Mouse (Mus musculus) gastrocnemius, adult 2 months (tissue): ENCODE data around the gene Uroc1. TPM values are rescaled to one million over a fixed set of nuclear protein-coding genes. Genes with fewer than 3 reads are reported as not detected.

ENCODE experiments used
- DNase-seq: peaks from one replicate; pipeline ENCODE4 v3.0.0; 2022
- H3K27ac ChIP-seq: fragments of 200-600 bp; 2 replicates; pipeline ENCODE4 v1.8.1; 2022; ENCODE audit warnings: mild to moderate bottlenecking
- H3K4me3 ChIP-seq: fragments of 200-600 bp; 2 replicates; pipeline ENCODE4 v1.8.1; 2022; ENCODE audit warnings: mild to moderate bottlenecking, moderate library complexity
- CTCF ChIP-seq: fragments of 200-600 bp; IDR thresholded peaks from 2 replicates; pipeline ENCODE4 v1.8.1; 2022; ENCODE audit warnings: antibody characterized with exemption, mild to moderate bottlenecking, moderate library complexity
- intact Hi-C: fragments of 180-260 bp; cut with DNase I; formaldehyde crosslinking; loops from one replicate; pipeline ENCODE4 v1.15.1; 2025
- total RNA-seq, 2 experiments: library from RNA; stranded (reverse); gene quantifications; 2 replicates each; pipeline ENCODE4 v1.2.3; 2021

Gene Uroc1
- total RNA-seq, 2 experiments from 2014 or later = not detected

DNA sequence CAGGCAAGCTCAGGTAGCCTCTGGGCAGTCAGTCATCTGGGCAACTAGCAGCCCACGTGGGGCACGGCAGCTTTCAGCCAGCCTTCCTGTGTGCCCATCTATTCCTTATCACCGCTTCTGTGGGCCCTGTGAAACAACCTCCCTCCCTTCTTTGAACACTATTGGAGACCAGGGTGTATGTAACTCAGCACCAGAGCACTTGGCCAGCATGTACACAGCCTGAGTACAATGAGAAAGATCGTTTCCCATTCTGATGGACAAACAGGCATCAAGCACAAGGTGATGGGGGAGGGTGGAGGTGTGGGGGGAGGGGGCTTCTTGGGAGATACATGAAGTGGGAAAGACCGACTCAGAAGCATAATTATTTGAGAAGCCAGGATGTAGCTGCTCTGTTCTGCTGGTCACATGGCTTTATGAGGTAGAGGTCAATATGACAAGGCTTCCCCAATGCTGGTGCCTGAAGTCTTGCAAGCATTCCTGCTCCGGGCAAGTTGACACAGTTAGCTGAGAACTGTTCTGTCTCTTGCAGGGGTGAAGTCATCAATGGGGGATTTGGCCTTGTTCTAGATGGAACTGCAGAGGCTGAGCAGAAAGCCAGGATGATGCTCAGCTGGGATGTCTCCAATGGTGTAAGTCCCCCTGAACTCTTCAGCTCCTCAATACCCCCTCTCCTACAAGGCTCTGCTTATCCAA, 28.0 kb downstream of the Uroc1 start:
- TF ChIP-seq CTCF = no peak
- intact Hi-C loops = no loop called here
- DNase-seq = no peak
- Histone ChIP-seq H3K4me3 (no peak overlapping the region), H3K27ac (peak overlapping the region; percentile 64)

DNA sequence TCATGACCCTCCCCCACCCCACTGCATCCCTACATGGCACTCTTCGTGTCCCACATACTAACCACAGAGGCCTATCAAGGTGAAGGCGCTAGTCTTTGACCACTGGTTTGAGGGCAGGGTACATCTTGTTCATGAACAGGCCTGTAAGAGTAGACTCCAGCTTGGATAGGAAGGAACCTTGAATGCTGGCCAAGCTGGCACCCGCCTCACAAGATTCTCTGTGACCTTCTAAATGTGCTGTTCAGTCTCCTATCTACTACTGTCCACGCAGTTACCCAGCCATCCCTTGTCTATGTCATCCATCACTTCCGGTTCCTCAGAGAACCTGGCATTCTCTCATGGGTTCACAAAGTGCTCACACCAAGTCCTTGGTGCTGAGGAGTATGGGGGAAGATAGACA, 30.2 kb downstream of the Uroc1 start:
- peak; percentile 67 for DNase-seq
- Histone ChIP-seq H3K27ac (no peak overlapping the region), H3K4me3 (no peak overlapping the region)
- intact Hi-C loops = no loop called here
- TF ChIP-seq CTCF = no peak

DNA sequence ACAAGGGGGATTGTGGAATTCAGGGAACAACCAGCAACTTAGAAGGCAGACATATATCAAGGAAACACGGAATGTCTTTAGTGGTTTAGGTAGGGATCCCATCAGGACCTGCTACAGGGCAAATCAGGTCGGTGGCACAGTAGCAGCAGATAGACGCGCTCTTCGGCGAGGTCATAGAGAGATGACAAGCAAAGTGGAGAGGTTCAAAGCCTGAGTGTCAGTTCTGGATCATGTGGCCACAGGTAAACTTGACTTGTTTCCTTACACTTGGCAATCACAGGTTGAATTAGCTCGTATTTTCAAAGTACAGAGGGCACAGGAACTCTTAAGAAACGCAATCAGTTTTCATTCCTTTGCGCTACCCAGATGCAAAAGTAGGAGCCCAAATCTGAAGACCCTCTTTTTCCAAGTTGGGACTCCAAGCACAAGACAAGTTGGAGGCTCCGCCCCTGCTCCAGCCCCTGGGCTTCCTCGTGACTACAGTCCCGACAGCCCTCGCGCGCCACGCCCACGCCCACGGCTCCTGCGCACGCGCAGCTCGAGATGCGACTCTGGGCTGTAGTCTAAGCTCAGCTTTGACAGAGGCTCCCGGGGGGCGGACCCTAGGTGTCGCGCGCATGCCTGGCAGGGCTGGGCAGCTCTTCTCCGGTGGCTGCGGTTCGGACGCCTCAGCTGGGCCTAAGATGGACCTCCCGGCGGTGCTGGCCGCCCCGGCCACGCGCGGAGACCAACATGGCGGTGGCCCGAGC, 36.1 kb downstream of the Uroc1 start, which contains the start of gene Zxdc:
Zxdc (plus strand) TSS at position 517 of the 749 bp plus-strand sequence.
- DNase-seq = peak; percentile 100
- H3K27ac ChIP-seq = peak within 1 kb of the TSS; percentile 93
- intact Hi-C loops = no loop called here
- peak within 1 kb of the TSS; percentile 98 for H3K4me3 ChIP-seq
- no peak for TF ChIP-seq CTCF

DNA sequence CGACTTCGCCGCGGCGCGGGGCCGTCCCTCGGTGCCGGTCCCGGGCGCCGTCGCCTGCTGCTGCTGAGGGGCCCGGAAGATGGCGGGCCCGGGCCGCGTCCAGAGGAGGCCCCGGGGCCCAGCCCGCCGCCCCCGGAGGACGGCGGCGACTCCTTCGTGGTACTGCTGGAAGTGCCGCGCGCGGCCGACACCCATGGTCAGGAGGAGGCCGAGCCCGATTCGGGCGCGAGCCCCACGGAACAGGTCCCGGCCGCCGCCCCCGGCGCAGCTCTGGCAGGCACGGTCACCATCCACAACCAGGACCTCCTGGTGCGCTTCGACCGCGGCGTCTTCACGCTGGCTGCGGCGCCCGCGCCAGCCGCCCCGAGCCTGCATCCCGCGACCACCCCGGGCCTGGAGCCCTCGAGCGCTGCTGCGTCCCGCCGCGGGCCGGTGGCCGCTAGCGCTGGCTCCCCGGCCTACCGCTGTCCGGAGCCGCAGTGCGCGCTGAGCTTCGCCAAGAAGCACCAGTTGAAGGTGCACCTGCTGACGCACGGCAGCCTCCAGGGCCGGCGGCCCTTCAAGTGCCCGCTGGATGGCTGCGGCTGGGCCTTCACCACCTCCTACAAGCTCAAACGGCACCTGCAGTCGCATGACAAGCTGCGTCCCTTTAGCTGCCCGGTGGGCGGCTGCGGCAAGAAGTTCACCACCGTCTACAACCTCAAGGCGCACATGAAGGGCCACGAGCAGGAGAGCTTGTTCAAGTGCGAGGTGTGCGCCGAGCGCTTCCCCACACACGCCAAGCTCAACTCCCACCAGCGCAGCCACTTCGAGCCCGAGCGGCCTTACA, 36.9 kb downstream of the Uroc1 start:
- intact Hi-C loops = no loop called here
- Histone ChIP-seq H3K27ac (peak overlapping the region; percentile 93), H3K4me3 (peak overlapping the region; percentile 98)
- no peak for TF ChIP-seq CTCF
- DNase-seq = peak; percentile 69

DNA sequence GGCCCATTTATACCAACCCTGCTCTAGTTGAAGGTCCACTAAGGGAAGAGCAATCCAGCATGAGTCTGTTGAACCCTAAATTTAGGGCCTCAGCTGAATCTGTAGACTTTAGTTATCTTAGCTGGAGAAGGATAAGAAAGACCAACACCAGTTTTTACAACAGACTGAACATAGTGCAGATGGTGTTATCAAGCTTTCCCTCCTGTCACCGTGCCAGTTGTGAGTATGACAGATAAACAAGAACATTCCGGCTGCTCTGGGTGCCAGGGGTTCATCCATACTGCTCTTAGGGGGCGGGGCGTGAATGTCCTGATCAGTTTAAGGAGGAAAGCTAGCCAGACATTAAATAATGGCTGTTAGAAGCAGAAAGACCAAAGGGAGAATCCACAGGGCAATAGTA, 41.6 kb downstream of the Uroc1 start:
- no peak for TF ChIP-seq CTCF
- intact Hi-C loops = no loop called here
- Histone ChIP-seq H3K27ac (no peak overlapping the region), H3K4me3 (no peak overlapping the region)
- no peak for DNase-seq

DNA sequence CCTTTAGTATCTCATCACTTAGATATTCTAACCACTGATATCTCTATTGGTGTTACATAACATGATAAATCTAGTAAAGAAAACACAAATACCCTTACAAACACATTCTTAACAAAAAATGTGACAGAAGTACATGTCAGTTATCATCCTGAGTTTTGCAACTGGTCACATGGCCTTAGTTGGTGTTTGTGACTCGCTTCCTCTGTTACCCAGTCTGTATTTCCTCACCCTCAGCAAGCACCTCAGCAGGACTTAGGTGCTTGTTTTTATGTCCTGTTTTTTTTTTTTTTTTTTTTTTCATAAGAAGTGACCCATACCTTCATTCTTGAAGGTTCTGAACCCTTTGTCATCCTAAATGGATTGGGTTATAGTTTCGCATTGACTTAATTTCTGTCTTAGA, 44.6 kb downstream of the Uroc1 start:
- intact Hi-C loops = no loop called here
- no peak for TF ChIP-seq CTCF
- Histone ChIP-seq H3K27ac (no peak overlapping the region), H3K4me3 (no peak overlapping the region)
- DNase-seq = no peak

DNA sequence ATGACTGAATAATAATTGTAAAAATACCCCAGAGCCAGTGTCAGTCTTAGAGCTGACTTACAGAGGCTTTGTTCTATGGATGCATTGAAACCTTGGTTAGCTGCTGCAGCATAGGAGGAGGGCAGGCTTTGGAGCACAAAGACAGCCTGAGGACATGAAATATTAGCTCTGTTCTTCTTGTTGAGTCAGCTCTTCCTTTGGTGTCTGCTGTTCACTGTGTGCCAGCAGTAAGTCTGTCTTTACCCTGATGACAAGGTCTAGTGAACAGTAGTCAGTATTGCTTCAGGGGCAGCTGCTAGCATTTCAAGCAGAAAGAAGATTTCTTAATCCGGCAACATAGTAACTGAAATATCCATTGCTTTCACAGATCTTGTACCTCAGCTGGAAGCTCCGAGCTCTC, 48.4 kb downstream of the Uroc1 start:
- TF ChIP-seq CTCF = no peak

DNA sequence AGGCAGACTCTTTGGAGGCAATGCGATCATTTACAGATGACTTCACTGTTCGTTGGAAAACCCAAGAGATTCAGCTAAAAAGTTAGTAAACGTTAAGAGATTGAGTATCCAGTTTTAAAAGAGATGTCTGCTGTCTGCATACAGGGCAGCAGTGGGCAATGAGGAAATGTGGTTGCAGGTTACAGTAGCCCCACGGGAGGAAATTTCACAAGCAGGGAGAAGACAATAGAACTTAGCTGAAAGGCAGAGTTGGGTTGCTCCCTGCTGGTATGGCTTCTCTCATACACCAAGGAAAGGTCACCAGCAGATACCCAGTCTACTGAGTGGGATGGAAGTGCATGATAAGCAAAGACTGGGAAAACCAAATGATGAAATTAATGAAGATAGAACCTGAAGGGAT, 57.5 kb downstream of the Uroc1 start:
- no peak overlapping the region for H3K27ac ChIP-seq
- no peak for TF ChIP-seq CTCF
- H3K4me3 ChIP-seq = no peak overlapping the region
- DNase-seq = no peak
- intact Hi-C loops = no loop called here

More for the DNA sequence above, 48.4 kb downstream of the Uroc1 start:
- peak overlapping the region; percentile 75 for H3K27ac ChIP-seq
- H3K4me3 ChIP-seq = no peak overlapping the region
- intact Hi-C loops = loop anchor here (5.0 kb wide), 1 partner anchor 46 kb away; the partner anchor contains the start of gene Cfap100
- DNase-seq = no peak

DNA sequence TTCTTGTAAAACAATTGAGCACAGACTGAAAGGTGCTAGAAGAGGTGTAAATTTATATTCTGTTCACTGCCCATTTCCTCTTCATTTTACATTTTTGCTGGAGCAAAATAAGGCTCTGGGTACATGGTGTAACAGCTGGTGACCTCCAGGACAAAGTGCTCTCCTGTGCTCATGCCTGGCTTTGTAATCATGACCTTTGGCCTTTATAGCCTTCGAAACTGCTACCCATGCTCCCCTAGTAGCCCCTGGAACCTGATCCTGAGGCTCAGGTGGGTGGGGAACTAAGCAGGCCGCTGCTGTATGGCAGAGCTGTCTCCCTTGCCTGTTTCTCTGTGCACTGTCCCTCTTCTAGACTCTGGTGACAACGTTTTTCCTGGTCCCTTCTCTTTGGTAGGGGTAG, 60.9 kb downstream of the Uroc1 start:
- no peak overlapping the region for H3K27ac ChIP-seq
- no peak overlapping the region for H3K4me3 ChIP-seq
- no peak for DNase-seq
- intact Hi-C loops = no loop called here
- TF ChIP-seq CTCF = no peak

DNA sequence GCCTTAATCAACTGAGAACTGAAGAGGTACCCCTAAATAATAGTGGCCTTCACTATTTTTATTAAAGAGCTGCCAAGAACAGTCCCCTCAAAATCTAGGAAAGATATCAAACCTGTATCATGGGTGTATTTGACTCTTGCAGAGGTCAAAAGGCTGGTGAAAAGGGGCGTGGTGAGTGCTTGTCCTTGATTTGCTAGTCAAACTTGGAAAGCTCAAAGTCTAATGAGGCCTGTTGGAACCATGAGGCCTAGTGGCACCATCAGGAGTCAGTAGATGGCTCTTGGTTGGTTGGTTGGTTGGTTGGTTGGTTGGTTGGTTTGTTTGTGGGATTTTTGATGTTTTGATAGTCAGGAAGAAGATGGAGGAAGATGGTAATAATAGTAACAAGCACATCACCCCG, 62.7 kb downstream of the Uroc1 start:
- H3K27ac ChIP-seq = no peak overlapping the region

DNA sequence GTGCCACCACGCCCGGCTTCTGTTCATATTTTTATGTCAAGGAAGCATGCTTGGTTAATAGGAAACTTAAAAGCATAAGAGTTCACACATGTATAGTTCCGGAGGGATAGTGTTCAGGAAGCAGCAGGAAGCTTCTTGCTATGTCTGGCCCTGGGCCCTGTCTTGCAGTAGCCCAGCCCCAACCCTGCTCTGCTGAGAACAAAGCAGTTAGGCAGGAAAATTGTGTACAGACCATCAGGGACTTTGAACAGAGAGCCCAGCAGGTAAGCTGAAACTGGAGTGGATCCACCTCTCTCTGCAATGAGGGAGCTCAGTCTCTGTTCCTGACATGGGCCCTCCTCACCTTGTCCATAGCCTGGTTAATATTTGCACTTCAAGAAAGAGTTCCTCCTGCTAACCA, 64.2 kb downstream of the Uroc1 start:
- TF ChIP-seq CTCF = no peak
- intact Hi-C loops = no loop called here
- Histone ChIP-seq H3K27ac (no peak overlapping the region), H3K4me3 (no peak overlapping the region)
- DNase-seq = no peak

More for the DNA sequence above, 62.7 kb downstream of the Uroc1 start:
- no peak for TF ChIP-seq CTCF
- H3K4me3 ChIP-seq = no peak overlapping the region
- intact Hi-C loops = no loop called here
- DNase-seq = no peak

DNA sequence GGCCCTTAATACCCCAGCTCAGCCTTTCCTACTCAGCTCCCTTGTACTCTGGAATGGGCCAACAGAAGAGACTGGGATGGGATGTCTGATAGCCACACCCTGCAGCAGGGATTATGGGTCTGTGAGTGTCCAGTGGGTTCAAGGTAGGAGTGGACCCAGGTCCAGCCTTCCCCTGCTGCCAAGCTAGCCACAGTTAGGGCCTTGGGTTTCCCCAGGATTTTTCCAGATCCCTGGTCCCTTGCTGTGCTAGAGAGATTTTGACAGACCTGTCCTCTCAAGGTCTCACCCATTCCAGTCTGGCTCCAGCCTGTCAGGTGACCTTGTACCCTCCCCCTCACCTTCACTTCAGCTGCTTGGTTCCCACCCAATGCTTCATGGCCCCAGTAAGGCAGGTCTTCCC, 75.5 kb downstream of the Uroc1 start:
- H3K27ac ChIP-seq = 0 out of 2 replicates have a peak overlapping the region, but pooled peaks have one; percentile 48
- TF ChIP-seq CTCF = no peak
- intact Hi-C loops = no loop called here
- no peak overlapping the region for H3K4me3 ChIP-seq
- no peak for DNase-seq

DNA sequence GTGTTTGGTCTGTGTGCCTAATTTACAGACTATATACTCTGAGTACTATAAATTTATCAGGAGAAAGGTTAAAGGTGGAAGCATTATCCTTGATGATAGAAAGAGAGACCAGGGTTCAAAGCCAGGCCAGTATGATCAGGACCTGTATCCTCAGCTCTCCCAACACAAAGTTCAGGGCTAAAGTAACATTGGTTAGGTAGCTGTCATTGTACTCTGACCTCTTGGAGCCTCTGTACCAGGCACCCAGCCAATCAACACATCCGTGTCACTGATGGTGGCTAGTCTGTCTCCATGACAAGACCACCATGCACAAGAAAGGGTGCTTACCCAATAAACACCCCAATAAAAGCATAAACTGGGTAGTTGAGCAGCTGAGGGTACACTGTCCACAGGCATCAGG, 77.9 kb downstream of the Uroc1 start:
- intact Hi-C loops = no loop called here
- no peak overlapping the region for H3K27ac ChIP-seq
- TF ChIP-seq CTCF = no peak
- no peak overlapping the region for H3K4me3 ChIP-seq
- no peak for DNase-seq
